Mouse (Mus musculus) heart, postnatal 4 days (tissue): Measurements from ENCODE around the gene Ndufaf2. TPM values are rescaled to one million over a fixed set of nuclear protein-coding genes. Genes with fewer than 3 reads are reported as not detected.

Experiments
- DNase-seq: peaks from one replicate; pipeline ENCODE4 v3.0.0; 2021
- total RNA-seq, 2 experiments: library from RNA; stranded (reverse); gene quantifications; 2 replicates each; pipeline ENCODE4 v1.2.3; 2021

Ndufaf2 gene
- total RNA-seq, 2 experiments from 2014 or later: 23.4 to 23.9 TPM

DNA sequence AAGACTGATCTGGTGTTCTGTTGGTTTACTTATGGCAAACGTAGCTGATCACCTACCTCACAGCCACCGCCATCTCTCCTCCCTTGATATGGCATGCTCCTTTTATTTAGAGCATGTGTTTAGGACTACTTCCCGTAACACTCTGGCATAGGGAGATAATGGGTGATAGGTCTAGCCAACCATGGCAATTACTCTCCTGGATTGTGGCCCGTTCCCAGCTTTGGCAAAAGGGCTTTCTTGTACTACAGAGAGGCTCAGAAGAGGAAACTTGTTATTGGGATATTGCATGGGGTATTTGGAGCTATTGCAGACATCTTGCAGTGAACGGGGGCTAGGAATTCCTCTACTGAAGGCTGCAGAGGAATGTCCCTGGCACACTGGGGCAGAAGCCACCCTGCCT lies 197.9 kb downstream of the Ndufaf2 start:
- no peak for DNase-seq

DNA sequence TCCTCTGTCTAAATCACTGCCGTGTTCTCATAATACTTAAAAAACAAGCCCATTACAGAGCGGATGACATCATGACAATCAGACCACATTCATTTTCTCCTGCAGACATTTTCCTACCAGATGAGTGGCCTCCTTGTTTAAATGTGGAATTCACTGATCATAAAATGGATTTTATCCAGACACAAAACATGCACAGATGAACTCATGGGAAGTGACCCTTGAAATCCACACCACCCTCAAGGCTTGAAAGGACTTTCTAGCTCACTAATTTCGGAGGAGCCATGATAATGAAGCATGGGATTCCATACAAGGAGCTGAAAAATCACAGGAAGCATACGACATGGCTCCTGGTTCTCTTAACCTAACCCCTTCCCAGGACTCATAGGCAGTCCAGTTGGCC lies 198.5 kb downstream of the Ndufaf2 start:
- DNase-seq: no peak

DNA sequence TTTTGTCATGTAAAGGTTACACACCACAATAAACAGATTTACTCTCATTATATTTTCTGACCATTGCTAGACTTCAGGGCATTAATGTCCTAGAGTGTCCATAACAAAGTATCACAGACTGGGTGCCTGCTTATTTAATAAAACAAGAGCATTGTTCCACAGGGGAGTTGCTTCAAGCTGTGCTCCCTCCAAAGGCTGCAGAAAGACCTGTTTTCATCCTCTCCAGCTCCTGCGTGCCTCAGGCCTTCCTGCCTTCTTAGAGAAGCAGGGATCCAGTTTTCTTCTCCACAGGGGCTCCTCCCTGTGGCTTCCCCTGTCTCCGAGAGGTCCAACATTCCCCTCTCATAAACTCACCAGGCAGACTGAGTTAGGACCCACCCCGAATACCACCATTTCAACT lies 202.2 kb downstream of the Ndufaf2 start:
- no peak for DNase-seq

DNA sequence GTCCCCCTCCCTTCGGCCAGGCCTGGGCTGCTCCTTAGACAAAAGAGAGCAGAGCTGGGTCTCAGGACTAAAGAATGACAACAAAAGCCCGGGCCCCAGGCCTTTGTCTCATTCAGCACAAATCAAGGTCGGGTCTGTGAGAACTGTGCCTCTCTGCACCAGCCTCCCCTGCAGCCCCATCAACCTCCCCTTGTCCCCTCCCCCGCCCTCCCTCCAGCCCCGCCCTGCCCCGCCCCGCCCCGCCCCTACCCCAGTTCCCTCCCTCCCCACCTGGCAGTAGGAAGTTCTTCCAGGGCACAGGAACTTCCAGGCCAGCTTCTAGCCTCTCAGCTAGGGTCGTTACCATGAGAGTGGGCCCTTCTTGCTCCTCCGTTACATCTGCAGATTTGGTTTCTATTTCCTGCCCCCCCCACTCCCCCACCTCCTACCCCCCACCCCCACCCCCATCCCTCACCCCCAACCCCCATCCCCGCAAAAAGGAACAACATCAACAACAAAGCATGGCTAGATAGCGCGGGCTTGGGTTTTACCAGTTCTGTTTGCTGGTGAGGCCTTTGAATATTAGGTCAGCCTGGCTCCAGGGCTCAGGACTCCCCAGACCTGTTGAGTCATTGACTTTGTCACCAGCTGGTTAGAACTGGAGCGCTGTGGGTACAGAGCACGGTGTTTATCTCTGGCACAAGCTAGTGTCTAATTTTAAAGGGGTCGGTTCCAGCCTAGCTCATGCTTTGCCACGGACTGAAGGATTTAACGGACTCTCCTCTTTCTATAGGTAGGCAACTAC lies 202.9 kb downstream of the Ndufaf2 start:
- no peak for DNase-seq

GRCm38 (mm10) chr13:107954445-107955261 lies 203.8 kb downstream of the Ndufaf2 start:
- DNase-seq: no peak

DNA sequence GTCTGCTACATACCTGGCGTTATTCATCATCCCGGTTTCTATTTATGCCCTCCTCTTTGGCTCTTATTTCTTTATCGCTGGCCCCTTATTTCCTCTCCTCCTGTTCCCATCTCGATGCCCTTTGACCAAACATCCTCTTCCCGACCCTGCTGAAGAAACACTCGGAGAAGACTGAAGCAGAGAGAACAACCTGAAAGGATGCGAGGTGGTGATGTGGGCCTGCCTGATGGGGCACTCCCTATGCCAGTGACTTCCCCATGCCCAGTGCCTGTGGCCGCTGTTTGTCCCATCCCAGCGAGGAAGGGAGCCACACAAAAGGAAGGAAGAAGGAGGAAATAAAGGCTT lies 204.4 kb downstream of the Ndufaf2 start:
- DNase-seq: no peak

Other genes with a start within 250 kb of the Ndufaf2 start
- 10 to 100 TPM; 21.4 to 25.3 TPM for gene Smim15, start 114.2 kb downstream of the Ndufaf2 start, total RNA-seq
- gene Ercc8, start 108 bp upstream of the Ndufaf2 start, total RNA-seq: 10 to 100 TPM; 15.5 to 18.3 TPM
- gene Elovl7, start 55.8 kb upstream of the Ndufaf2 start, total RNA-seq: under 1 TPM; 0.64 to 0.90 TPM
- 1 to 10 TPM; 4.7 to 8.2 TPM for gene Depdc1b, start 157.7 kb upstream of the Ndufaf2 start, total RNA-seq